Mouse (Mus musculus) lung, postnatal 25 days (tissue): ENCODE measurements around the gene Rgs13.
"Not testable (repeated sequence)": the region's sequence is repeated elsewhere in the genome, so short reads cannot be mapped to it uniquely, and the experiment has no call there.

Source experiments
- DNase-seq: peaks from one replicate; pipeline ENCODE4 v3.0.0; 2022; ENCODE audit warnings: low spot score

The Rgs13 gene

DNA sequence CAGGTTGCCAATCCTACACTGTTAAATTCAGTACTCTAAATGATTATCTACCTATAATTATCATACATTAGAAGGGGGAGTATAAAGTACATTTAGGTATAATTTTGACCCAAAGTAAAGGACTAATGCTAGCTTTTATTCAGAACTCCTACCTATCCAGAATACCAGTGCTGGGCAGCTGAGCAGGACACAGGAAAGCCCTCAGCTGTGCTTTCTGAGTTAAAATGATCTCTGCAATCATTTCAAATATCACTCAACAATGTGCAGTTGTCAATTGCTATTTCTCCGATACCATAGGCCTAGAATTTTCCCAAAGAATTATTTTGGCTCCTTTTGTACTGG is 25.0 kb downstream of the Rgs13 start:
- DNase-seq = no peak

DNA sequence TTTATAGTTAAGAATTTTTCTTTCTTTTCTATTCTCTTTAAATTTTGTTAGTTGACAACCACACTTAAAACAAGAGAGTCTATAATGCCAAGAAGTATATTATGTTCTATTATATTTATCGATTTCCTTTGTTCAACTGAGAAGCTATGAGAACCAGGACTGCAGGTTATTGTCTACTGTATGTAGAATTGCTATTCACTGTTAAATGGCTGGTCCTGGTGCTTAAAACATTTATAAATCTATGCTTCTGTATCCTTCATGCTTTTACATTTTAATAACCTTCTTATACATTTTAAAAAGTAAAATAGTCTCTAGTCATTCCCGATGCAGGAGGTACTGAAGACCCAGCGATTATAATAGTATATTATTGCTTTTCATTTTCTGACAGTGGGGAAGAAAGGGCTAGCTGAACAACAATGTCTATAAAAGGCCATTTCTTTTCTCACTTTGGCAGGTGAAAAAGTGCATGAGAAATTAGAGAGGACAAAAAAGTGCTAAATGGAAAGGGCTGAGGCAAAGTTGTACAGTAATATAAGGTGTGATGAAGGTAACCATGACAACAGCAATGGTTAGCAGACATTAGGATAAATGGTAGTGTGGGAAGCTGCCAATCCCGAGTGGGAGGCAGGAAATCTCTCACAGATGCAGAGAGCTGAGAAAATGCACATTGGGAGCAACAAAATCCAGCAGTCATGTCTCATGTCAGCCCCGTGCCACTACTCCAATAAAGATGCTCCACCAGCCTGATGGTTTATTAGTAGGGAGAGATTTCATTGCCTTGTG is 25.6 kb downstream of the Rgs13 start:
- no peak for DNase-seq

DNA sequence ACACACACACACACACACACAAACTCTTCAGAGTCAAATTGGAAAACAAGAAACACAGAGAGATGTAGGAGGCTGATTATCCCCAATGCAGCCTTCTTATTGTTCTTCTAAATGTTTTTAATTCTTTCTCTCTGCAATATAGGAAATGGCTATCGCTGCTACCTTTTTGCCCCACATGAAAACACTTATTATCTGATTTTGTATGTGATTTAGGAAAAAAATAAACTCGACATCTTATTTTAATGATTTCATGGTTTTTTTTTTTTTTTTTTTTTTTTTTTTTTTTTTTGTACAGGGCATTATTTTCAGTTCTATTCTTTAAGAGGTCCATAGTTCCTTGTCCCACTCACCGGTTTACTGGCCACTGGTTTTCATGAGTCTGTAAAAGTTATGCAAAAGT is 27.2 kb downstream of the Rgs13 start:
- DNase-seq = no peak

DNA sequence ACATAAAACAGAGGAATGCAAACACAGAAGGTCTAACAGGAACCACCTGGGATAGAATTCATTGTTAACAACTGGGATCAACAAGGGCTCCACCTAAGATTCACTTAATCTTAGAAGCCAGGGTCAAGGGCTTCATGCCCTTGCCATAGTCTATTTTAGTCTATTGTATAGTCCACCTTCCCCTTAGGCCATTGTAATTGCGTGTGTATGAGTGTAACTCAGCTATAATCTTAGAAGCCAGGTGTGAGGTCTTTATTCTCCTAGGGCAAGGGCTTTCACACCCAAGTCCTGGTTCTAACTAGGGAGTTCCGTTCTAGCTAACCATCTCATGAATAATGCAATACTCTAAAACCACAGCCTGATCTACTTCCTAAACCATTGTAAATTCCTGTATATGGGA is 35.8 kb downstream of the Rgs13 start:
- not testable (repeated sequence) for DNase-seq

DNA sequence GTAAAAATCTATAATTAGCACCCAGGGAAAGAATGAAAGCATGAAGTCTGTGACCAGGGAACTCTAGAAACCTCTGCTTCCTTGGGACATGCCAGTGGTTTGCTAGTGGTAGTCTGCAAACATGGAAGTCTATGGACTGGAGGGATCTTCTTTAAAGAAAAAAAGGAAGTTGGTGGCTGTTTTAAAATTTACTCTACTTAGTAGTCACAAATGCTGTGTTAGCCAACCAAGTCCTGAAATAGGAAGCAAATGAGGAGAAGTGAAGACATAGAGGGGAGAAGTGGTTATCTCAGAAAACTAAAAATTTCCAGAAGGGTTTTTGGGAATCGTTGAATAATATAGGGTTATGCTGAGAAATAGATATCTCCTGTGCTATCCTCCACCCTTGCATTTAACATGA is 37.3 kb downstream of the Rgs13 start:
- DNase-seq = no peak

DNA sequence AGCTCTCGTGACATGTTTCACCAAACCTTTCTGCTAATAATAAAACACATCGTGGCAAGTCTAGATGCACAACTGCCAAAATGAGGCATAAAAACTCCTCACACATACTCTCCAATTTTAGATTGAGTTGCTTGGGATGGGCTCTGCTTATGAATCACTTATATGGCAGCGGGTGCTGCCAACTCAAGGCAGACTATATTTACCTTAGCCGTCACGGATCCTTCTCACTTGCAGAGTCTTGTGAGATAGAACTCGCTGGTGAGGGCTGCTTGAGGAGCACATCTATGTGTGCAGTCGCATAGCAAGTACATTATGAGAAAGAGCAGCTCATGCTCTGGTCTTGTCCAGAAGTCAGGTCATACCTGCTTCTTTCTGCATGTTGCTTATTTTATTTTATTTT is 49.2 kb downstream of the Rgs13 start:
- DNase-seq = no peak

DNA sequence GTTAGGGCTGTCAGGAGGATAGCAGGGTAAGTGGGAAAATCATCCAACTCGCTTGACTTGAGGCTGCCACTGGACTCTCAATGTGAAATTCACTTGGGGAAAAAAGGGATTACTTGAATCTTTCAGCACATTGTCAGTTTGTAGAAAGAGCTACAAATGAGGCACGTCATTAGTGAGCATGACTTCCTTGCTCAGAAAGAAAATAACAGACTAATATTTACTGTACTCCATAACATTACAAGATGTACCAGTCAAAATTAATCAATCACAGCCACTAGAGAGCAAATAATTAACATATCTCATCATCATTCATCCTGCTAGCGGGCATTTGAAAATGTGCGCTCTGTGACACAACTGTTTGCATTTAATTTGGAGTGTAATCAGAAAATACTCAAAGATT is 57.1 kb downstream of the Rgs13 start:
- no peak for DNase-seq

DNA sequence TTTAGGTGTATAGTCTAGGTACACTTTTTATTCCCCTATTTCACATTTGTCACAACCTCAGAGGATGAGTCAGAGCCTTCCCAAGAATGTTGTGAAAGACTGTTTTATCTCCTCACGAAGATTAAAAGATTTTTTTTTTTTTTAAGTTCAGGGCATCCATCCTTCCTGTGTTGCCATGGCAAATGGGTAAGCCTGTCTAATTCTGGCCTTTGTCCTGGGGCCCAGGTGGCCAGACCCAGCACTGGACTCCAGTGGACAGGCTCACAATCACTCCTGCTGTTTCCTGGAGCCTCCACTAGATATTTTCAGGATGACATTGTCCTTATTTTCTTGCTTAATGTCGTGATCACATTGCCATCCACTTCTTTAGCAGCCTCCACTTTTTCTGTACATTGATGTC is 57.7 kb downstream of the Rgs13 start:
- no peak for DNase-seq

DNA sequence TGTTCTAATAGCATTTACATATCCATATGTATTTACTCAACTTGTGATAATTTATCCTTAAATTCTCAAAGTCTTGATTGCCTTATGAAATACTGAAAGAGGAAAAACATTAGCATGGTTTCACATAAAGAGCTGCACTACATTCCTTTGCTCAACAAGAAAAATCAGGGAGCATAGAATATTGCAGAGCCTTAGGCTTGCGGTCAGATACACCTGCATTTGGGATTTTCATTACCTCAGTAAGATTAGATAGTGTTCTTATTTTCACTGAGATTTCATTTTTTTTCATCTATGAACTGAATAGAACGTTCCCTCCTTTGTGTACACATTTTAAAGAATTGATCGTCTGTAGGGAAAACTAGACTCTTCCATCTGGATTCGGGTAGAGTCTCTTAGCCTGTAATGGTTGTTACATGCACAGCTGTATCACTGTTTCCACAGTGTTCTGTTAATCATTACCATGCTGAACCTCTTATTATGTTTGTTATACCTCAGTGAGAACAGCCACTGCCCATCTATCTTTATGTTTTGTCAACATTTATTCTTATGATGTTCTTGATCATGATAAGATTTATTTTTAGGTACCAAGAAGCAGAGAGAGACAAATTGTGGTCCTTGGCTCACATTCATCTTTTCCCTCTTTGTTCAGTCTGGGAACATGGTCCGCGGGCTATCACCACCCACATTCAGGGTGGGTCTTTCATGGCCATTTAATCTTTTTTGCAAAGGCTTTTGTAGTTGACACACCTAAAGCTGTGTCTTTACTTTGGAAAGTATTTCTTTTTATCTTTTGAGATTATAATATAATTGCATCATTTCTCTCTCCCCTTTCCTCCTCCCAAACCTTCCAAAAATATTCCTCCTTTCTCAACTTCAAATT is 61.1 kb downstream of the Rgs13 start:
- DNase-seq = no peak

DNA sequence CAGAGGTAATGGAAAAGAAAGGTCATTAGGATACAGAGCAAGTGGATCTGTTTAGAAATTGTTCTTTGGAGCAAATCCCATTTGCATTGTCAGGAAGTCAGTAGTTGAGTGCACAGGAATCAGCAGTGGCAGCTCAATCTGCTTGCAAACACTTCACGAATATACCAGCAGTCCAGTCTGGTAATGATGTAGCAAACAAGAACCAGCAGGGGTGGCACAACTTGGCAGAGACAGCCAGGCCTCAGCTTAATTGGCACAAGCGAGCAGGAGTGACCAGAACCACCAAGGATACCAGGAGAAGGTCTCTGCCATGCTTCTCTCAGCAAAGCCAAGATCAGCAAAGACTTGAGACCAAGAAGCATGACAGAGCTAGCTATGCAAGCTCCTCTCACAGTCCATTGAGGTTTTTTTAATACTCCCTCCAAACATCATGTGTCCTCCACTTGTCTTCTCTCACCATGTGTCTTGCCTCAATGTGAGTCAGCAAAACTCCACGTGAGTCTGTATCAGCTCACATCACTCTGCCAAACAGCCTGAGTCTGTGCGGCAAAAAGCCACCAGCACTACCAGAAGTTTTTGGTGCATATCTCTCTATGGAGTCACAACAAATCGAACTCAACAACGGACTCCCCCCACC is 63.6 kb downstream of the Rgs13 start:
- DNase-seq = no peak

DNA sequence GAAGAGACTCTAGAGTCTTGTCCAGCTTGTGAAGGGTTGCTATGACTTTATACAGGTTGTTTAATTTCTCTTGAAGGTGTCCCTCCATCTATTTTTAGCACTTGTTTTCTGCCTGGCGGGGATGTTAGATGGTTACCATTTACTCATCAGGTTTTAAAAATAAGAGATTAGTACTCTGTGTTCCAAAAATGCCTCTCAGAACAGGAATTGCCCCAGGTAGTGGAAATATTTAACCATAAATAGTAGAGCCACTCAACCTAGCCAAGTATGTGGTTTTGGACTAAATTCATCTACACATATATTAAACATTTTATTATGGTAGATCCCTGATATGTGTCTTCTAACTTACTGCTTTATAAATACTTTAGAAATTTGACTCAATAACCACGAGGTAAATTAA is 64.2 kb downstream of the Rgs13 start:
- no peak for DNase-seq

DNA sequence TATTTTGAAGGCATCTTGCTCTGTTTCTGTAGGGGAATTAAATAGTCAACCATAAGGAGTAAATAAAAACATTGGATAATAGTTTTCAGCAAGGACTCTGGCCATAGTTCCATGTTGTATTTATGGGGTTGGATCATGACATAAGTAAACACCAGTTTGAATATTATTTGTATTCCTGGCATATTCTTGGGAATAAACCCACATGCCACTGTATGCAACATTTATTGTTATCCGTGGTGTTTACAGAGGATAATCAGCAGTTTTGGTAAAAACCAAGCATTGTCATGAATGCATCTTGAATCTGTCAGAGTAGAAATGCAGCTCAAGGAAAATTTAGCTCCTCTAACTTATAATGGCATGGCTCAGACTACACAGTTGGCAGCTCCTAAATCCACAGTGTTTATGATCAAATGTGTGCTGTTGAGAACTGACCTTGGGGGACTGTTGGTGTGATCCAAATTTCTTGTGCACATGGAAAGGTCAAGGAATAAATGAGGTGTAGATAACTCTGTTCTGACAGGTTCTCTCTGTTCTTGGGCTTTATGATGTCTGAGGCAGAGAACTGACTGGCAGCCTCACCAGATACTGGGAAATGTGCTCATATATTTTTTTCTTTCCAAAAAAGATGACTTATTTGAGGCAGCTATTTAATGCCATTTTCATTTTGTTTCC is 78.4 kb downstream of the Rgs13 start:
- DNase-seq = peak; percentile 39

DNA sequence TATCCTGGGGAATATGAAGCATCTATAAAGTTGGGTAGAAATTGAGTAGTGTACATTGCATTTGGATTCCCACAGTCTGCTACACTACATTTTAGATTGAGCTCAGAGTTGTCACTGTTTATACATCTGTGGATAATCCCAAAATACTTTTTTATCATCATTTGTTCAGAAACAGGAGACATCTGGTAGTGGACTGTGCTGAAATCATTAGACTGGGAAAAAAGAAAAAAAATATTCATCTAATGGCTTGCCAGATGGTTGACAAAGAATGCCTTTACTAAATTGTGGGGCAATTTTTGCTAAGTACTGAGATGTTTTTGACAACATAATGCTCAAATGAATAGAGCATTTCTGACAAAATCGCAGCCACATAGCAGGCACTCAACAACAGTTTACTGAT is 86.8 kb downstream of the Rgs13 start:
- peak; percentile 18 for DNase-seq
